Mouse (Mus musculus) heart, postnatal 10 days (tissue): Measurements from ENCODE around the gene Bmp5. TPM values are rescaled to one million over a fixed set of nuclear protein-coding genes. Genes with fewer than 3 reads are reported as not detected.

Experiments
- DNase-seq, 2 experiments: peaks; one replicate each; pipeline ENCODE4 v3.0.0; 2021
- intact Hi-C: fragments of 180-260 bp; cut with DNase I; formaldehyde crosslinking; loops from one replicate; pipeline ENCODE4 v1.15.1; 2025
- microRNA-seq, 2 experiments: library from miRNA; unstranded; fragments of <30 nt; microRNA quantifications; one replicate each; pipeline ENCODE4 v1.2.0; 2022
- total RNA-seq, 2 experiments: library from RNA; stranded (reverse); gene quantifications; 2 replicates each; pipeline ENCODE4 v1.2.3; 2021

Gene Bmp5
- total RNA-seq, 2 experiments from 2014 or later, result 1.9 TPM

DNA sequence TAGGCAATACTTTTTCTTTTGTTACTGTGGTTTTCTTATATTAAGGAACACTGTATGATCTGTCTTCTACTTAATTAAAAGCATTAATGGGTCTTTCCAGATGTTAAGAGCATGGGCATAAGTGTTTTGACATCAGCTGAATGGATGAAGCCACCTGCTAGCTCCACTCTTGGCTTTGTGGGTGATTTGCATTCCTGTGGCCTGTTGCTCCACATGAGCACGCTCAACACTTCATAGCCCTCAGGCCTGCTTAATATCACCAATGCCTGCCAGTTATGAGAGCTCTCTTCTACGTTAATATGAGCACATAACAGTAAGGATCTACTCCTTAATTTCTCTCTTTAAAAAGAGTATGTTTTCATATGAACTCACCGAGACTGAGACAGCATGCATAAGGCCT lies 169.5 kb downstream of the Bmp5 start:
- intact Hi-C loops, result no loop called here
- DNase-seq, result peak; percentile 14 to 25

Small RNAs within 50 kb of the gene (microRNA-seq; reads per million reads assigned to microRNA genes)
- 0 reads per million in 2 experiments for gene Gm44355

Other genes with a start within 250 kb of the Bmp5 start
- 100 to 1,000 TPM; 112 to 123 TPM for gene Tmod3, start 215.7 kb upstream of the Bmp5 start, total RNA-seq
- 1 to 10 TPM; 5.0 to 6.6 TPM for gene Tmod2, start 164.0 kb upstream of the Bmp5 start, total RNA-seq
- 10 to 100 TPM in 1 of 2 experiments, 1 to 10 TPM in 1; 9.8 to 11.2 TPM for gene Lysmd2, start 149.6 kb upstream of the Bmp5 start, total RNA-seq
- under 1 TPM; 0.32 to 0.86 TPM for gene Scg3, start 91.3 kb upstream of the Bmp5 start, total RNA-seq
- gene Hmgcll1, start 239.5 kb downstream of the Bmp5 start, total RNA-seq, result under 1 TPM; 0.10 to 0.17 TPM